Mouse (Mus musculus) hindbrain, embryonic 16.5 days (tissue): ENCODE results near the gene Stn1. TPM values are rescaled to one million over a fixed set of nuclear protein-coding genes. Genes with fewer than 3 reads are reported as not detected.

ENCODE experiments used
- ATAC-seq: fragments of 200-750 bp; cut with Nextera tagmentation; 2 replicates; pipeline ENCODE4 v1.8.0; 2017; ENCODE audit warnings: moderate TSS enrichment, moderate library complexity
- H3K27ac ChIP-seq: fragments of 300-500 bp; sonication (generic); 2 replicates; pipeline ENCODE4 v1.5.1; 2014; ENCODE audit warnings: low read depth, mild to moderate bottlenecking, control low read depth, low read length, moderate library complexity
- H3K27me3 ChIP-seq: fragments of 300-500 bp; sonication (generic); replicated peaks from 2 replicates; pipeline ENCODE4 v1.6.1; 2014; ENCODE audit warnings: low read length; ENCODE audit not compliant: control insufficient read depth, insufficient read depth
- H3K36me3 ChIP-seq: fragments of 300-500 bp; sonication (generic); 2 replicates; pipeline ENCODE4 v1.6.1; 2014; ENCODE audit warnings: mild to moderate bottlenecking, low read length, moderate library complexity, mixed read lengths; ENCODE audit not compliant: control insufficient read depth, insufficient read depth
- H3K4me1 ChIP-seq: fragments of 300-500 bp; sonication (generic); 2 replicates; pipeline ENCODE4 v1.6.1; 2014; ENCODE audit warnings: low read depth, low read length; ENCODE audit not compliant: control insufficient read depth, insufficient read depth
- H3K4me2 ChIP-seq: fragments of 300-500 bp; sonication (generic); 2 replicates; pipeline ENCODE4 v1.6.1; 2014; ENCODE audit warnings: mild to moderate bottlenecking, low read length, control low read depth, moderate library complexity
- H3K4me3 ChIP-seq: fragments of 300-500 bp; sonication (generic); 2 replicates; pipeline ENCODE4 v1.5.1; 2014; ENCODE audit warnings: mild to moderate bottlenecking, low read length, control low read depth, moderate library complexity
- H3K9ac ChIP-seq: fragments of 300-500 bp; sonication (generic); 2 replicates; pipeline ENCODE4 v1.6.1; 2014; ENCODE audit warnings: low read depth, mild to moderate bottlenecking, control low read depth, low read length, moderate library complexity
- H3K9me3 ChIP-seq: fragments of 300-500 bp; sonication (generic); 2 replicates; pipeline ENCODE4 v1.6.1; 2014; ENCODE audit warnings: mild to moderate bottlenecking, low read length, moderate library complexity; ENCODE audit not compliant: control insufficient read depth
- WGBS: fragments of 180-500 bp; shearing (Covaris S2); extraction: QIAGEN DNeasy Blood & Tissue Kit; methylation state at CpG from one replicate; pipeline ENCODE4 v1.1.7; 2014; 5-methylcytosine and 5-hydroxymethylcytosine counted together
- polyA plus RNA-seq: library from polyadenylated mRNA; unstranded; fragments of >200 nt; fragmentation: Nextera tagmentation; extraction: Ambion mirVana; gene quantifications from 2 replicates; pipeline ENCODE4 v1.2.1, GENCODE M21; 2015

Stn1 gene
- polyA plus RNA-seq, 1 experiment from 2014 or later: 28.2 TPM

DNA sequence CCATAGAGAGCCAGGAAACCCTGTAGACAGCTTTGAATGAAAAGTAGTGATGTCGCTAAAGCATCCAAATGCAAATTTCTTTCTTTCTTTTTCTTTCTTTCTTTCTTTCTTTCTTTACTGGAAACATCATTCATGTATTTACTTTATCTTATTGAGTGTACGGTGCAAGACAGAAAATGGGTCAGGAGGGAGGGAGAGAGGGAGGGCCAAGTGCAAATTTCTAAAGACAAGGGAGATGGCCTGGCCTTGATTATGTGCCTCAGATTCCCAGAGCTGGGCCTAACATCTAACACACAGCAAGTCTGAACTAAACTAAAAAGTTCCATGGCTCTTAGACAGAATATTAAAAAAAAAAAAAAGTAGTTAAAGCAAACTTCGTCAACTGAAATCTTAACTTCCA lies 63.9 kb downstream of the Stn1 start:
- Histone ChIP-seq H3K4me3 (no peak overlapping the region), H3K27me3 (no peaks in the 10 kb centered on the region), H3K4me2 (no peak overlapping the region), H3K4me1 (peaks cover 8% of the 10 kb centered on the region; the same call in 1 of the 2 replicates), H3K27ac (no peak overlapping the region), H3K9ac (no peak overlapping the region), H3K9me3 (no peaks in the 10 kb centered on the region), H3K36me3 (no peaks in the 10 kb centered on the region)
- ATAC-seq: no peak
- WGBS: 61% methylated on average over 3 of the region's 3 CpGs

DNA sequence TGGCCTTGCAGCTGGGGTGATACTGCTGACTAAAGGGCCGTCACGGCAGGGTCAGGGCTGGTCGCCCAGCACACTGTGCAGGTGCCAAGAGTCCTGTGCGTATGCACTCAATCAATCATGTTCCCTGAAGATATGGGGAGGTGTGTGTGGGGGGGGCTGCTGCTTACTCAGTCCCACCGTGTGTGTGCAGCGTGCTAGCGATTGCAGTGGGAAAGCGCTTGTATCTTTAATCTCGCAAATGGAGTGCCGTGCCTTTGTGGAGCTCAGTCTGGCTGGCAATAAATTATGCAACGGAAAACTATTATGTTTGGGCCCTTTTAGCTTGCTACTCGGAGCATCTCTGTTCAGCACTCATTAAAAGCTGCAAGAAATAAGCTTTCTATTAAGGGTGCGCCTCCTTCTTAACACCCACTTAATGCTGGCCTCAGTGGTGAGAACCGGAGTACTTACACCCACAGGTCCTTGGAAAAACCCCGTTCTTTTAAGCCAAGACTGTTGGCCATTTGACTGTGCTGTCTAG lies 64.4 kb downstream of the Stn1 start:
- H3K27me3 ChIP-seq: no peaks in the 10 kb centered on the region
- no peak overlapping the region for H3K9ac ChIP-seq
- H3K4me3 ChIP-seq: no peak overlapping the region
- no peaks in the 10 kb centered on the region for H3K9me3 ChIP-seq
- H3K27ac ChIP-seq: no peak overlapping the region; the same call in 1 of the 2 replicates
- WGBS: 26% methylated on average over 15 of the region's 15 CpGs
- H3K36me3 ChIP-seq: no peaks in the 10 kb centered on the region
- H3K4me1 ChIP-seq: peaks cover 8% of the 10 kb centered on the region; the same call in 1 of the 2 replicates
- peak; percentile 79 for ATAC-seq
- H3K4me2 ChIP-seq: peak overlapping the region; percentile 31

- H3K27ac ChIP-seq: no peak overlapping the region
- H3K4me3 ChIP-seq: no peak overlapping the region
- H3K9ac ChIP-seq: no peak overlapping the region
- no peak for ATAC-seq
- 79% methylated on average over 4 of the region's 4 CpGs for WGBS
- no peaks in the 10 kb centered on the region for H3K36me3 ChIP-seq
- H3K9me3 ChIP-seq: no peaks in the 10 kb centered on the region
- no peaks in the 10 kb centered on the region for H3K27me3 ChIP-seq
- no peak overlapping the region for H3K4me2 ChIP-seq
- H3K4me1 ChIP-seq: peaks cover 8% of the 10 kb centered on the region; the same call in 1 of the 2 replicates
Measured at GRCm38 (mm10) chr19:47471808-47472207, 65.5 kb downstream of the Stn1 start.

DNA sequence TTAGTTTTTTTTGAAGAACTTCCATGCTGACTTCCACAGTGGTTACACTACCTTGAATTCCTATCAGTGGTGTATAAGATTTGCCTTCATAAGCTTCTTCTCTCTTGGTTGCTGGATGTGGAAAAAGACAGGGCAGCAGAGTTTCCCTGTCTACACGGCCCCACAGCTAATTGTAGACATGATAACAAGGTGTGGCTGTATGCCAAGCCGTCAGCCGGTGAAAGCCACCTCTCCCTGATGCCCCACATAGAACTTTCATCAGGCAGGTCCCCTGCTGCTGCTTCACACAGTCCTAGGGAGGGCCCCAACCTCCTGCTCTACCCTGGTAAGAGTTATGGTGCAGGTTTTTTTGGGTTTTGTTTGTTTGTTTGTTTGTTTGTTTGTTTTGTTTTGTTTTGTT lies 68.6 kb downstream of the Stn1 start:
- WGBS: 55% methylated on average over 3 of the region's 3 CpGs
- no peak for ATAC-seq
- no peak overlapping the region for H3K4me2 ChIP-seq
- H3K36me3 ChIP-seq: no peaks in the 10 kb centered on the region
- no peaks in the 10 kb centered on the region for H3K27me3 ChIP-seq
- H3K9me3 ChIP-seq: no peaks in the 10 kb centered on the region
- peaks cover 14% of the 10 kb centered on the region for H3K4me1 ChIP-seq
- H3K9ac ChIP-seq: no peak overlapping the region
- H3K27ac ChIP-seq: no peak overlapping the region
- no peak overlapping the region for H3K4me3 ChIP-seq

GRCm38 (mm10) chr19:47466775-47467174 lies 70.5 kb downstream of the Stn1 start:
- no peak overlapping the region for H3K4me3 ChIP-seq
- no peaks in the 10 kb centered on the region for H3K36me3 ChIP-seq
- H3K9me3 ChIP-seq: no peaks in the 10 kb centered on the region
- ATAC-seq: no peak
- H3K4me2 ChIP-seq: no peak overlapping the region
- 78% methylated on average over 8 of the region's 8 CpGs for WGBS
- no peak overlapping the region for H3K27ac ChIP-seq
- H3K9ac ChIP-seq: no peak overlapping the region
- peaks cover 15% of the 10 kb centered on the region for H3K4me1 ChIP-seq
- H3K27me3 ChIP-seq: no peaks in the 10 kb centered on the region

DNA sequence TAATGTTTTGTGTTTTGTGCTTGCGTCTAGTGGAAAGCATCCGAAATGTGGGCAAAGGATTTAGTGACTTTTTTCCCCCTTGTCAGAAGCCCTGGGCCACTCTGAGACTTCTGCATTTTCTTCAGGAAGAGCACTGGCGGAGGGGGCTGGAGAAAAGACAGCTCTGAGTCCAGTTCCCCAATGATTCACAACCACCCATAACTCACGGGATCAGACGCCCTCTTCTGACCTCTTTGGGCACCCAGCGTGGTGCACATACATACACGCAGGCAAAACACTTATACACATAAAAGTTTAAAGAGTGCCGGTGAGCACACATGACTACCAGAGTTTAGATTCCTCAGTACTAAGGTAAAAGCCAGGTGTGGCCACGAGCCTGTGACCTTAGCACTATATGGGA lies 71.8 kb downstream of the Stn1 start:
- H3K4me3 ChIP-seq: no peak overlapping the region
- no peak overlapping the region for H3K4me2 ChIP-seq
- ATAC-seq: no peak
- no peak overlapping the region for H3K9ac ChIP-seq
- no peaks in the 10 kb centered on the region for H3K9me3 ChIP-seq
- H3K27me3 ChIP-seq: no peaks in the 10 kb centered on the region
- no peak overlapping the region for H3K27ac ChIP-seq
- H3K36me3 ChIP-seq: no peaks in the 10 kb centered on the region
- WGBS: 67% methylated on average over 9 of the region's 9 CpGs
- peaks cover 23% of the 10 kb centered on the region for H3K4me1 ChIP-seq

- peak within 1 kb of the TSS; percentile 75 for H3K27ac ChIP-seq
- peak within 1 kb of the TSS; percentile 97 for H3K4me2 ChIP-seq
- no peaks in the 10 kb centered on the region for H3K9me3 ChIP-seq
- peak within 1 kb of the TSS; percentile 81 for H3K4me3 ChIP-seq
- peaks cover 31% of the 10 kb centered on the region for H3K4me1 ChIP-seq
- WGBS: 2% methylated on average over 28 of the region's 70 CpGs
- H3K36me3 ChIP-seq: no peaks in the 10 kb centered on the region
- H3K9ac ChIP-seq: peak within 1 kb of the TSS; percentile 89
- H3K27me3 ChIP-seq: no peaks in the 10 kb centered on the region
- peak; percentile 81 for ATAC-seq
Measured at GRCm38 (mm10) chr19:47464304-47465241, 72.7 kb downstream of the Stn1 start, which contains the start of gene Sh3pxd2a. Sh3pxd2a (minus strand) TSS chr19:47464401.

GRCm38 (mm10) chr19:47463636-47464303 lies 73.5 kb downstream of the Stn1 start:
- Histone ChIP-seq H3K4me1 (peaks cover 31% of the 10 kb centered on the region), H3K9me3 (no peaks in the 10 kb centered on the region), H3K27ac (peak overlapping the region; percentile 75), H3K4me3 (peak overlapping the region; percentile 81), H3K27me3 (no peaks in the 10 kb centered on the region), H3K4me2 (peak overlapping the region; percentile 97), H3K9ac (peak overlapping the region; percentile 89), H3K36me3 (no peaks in the 10 kb centered on the region)
- under 1% methylated on average over 27 of the region's 46 CpGs for WGBS
- peak; percentile 61 for ATAC-seq

DNA sequence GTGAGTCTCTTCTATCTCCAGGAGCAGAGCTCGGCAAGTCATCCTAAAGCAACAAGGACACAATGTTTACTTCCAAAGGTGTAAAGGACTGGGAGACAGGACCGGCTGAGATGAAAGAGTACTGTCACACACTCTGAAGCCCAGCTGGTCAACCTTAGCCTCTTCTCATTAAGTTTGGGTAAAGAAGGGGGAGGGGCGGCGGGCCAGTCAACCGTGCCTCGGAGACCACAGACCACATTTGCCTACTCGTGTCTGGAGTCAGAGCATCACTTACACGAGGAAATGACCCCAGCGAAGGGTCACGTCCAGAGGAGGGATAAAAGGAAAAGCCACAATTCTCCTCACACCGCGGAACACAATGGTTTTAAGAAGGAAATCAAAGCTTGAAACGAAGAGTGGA lies 74.1 kb downstream of the Stn1 start:
- H3K27me3 ChIP-seq: no peaks in the 10 kb centered on the region
- WGBS: under 1% methylated on average over 13 of the region's 13 CpGs
- peak overlapping the region; percentile 97 for H3K4me2 ChIP-seq
- H3K36me3 ChIP-seq: no peaks in the 10 kb centered on the region
- peak overlapping the region; percentile 81 for H3K4me3 ChIP-seq
- peak overlapping the region; percentile 89 for H3K9ac ChIP-seq
- ATAC-seq: no peak
- no peaks in the 10 kb centered on the region for H3K9me3 ChIP-seq
- H3K27ac ChIP-seq: 0 out of 2 replicates have a peak overlapping the region, but pooled peaks have one; percentile 17
- H3K4me1 ChIP-seq: peaks cover 31% of the 10 kb centered on the region
